Mouse (Mus musculus) MEL (cell line): ENCODE measurements at regions not wholly inside any gene's neighbourhood (a gene's known extent, or its start where the extent isn't known, plus 50 kb on each side); places are given as distances from the start of the nearest gene placed in this dataset.

Source experiments
- DNase-seq: peaks from one replicate; pipeline ENCODE4 v3.0.0; 2011; ENCODE audit warnings: low read depth, low spot score
- H3K27ac ChIP-seq: 2 replicates; pipeline ENCODE4 v1.5.1; 2012; ENCODE audit warnings: low read depth, mild to moderate bottlenecking, control low read depth, low read length, moderate library complexity; ENCODE audit not compliant: control insufficient read depth
- H3K27me3 ChIP-seq, 2 experiments: fragments of 150-350 bp in 1 of 2; sonication (generic) in 1 of 2; 2 replicates each; pipeline ENCODE4 v1.6.1; 2012; ENCODE audit warnings: low read length in 2 of 2, mild to moderate bottlenecking in 2 of 2, improper control_type of control experiment in 1 of 2, moderate library complexity in 1 of 2; ENCODE audit not compliant: insufficient read depth in 2 of 2, control insufficient read depth in 1 of 2
- H3K36me3 ChIP-seq, 2 experiments: 2 replicates each; pipeline ENCODE4 v1.6.1; 2012 to 2014; ENCODE audit warnings: low read length in 2 of 2, improper control_type of control experiment in 1 of 2, inconsistent platforms in 1 of 2, mild to moderate bottlenecking in 1 of 2; ENCODE audit not compliant: insufficient read depth in 2 of 2, control insufficient read depth in 1 of 2
- H3K4me1 ChIP-seq, 2 experiments: fragments of 150-350 bp in 1 of 2; sonication (generic) in 1 of 2; 2 replicates each; pipeline ENCODE4 v1.6.1; 2012; ENCODE audit warnings: low read length in 2 of 2, improper control_type of control experiment in 1 of 2, mild to moderate bottlenecking in 1 of 2; ENCODE audit not compliant: insufficient read depth in 2 of 2, control insufficient read depth in 1 of 2
- H3K4me3 ChIP-seq, 2 experiments: fragments of 150-350 bp in 1 of 2; sonication (generic) in 1 of 2; 2 replicates each; pipeline ENCODE4 v1.5.1; 2012; ENCODE audit warnings: low read depth in 2 of 2, low read length in 2 of 2, mild to moderate bottlenecking in 2 of 2, moderate library complexity in 2 of 2, control low read depth in 1 of 2, improper control_type of control experiment in 1 of 2; ENCODE audit not compliant: control insufficient read depth in 1 of 2, insufficient read depth in 1 of 2
- H3K79me2 ChIP-seq: 2 replicates; pipeline ENCODE4 v1.6.1; 2012; ENCODE audit warnings: mild to moderate bottlenecking, low read length, moderate library complexity; ENCODE audit not compliant: control insufficient read depth, poor library complexity, insufficient read depth
- H3K9ac ChIP-seq: 2 replicates; pipeline ENCODE4 v1.6.1; 2012; ENCODE audit warnings: low read depth, mild to moderate bottlenecking, control low read depth, low read length, moderate library complexity; ENCODE audit not compliant: control insufficient read depth, poor library complexity, severe bottlenecking
- H3K9me3 ChIP-seq: fragments of 150-350 bp; sonication (generic); replicated peaks from 2 replicates; pipeline ENCODE4 v1.6.1; 2012; ENCODE audit warnings: mild to moderate bottlenecking, low read length, improper control_type of control experiment, moderate library complexity; ENCODE audit not compliant: insufficient read depth
- BHLHE40 ChIP-seq: IDR thresholded peaks from 2 replicates; pipeline ENCODE4 v1.6.1; 2012; ENCODE audit warnings: low read depth, mild to moderate bottlenecking, inconsistent platforms, low read length, improper control_type of control experiment, borderline replicate concordance
- ELF1 ChIP-seq: IDR thresholded peaks from 2 replicates; pipeline ENCODE4 v1.6.1; 2014; ENCODE audit warnings: low read depth, mild to moderate bottlenecking, inconsistent platforms, low read length, improper control_type of control experiment, moderate library complexity
- EP300 ChIP-seq, 2 experiments: IDR thresholded peaks; 2 replicates each; pipeline ENCODE4 v1.6.1; 2011; ENCODE audit warnings: improper control_type of control experiment in 2 of 2, low read length in 2 of 2, low read depth in 1 of 2, mild to moderate bottlenecking in 1 of 2
- ETS1 ChIP-seq: IDR thresholded peaks from 2 replicates; pipeline ENCODE4 v1.6.1; 2012; ENCODE audit warnings: low read depth, mild to moderate bottlenecking, inconsistent platforms, low read length, improper control_type of control experiment, moderate library complexity
- GATA1 ChIP-seq: IDR thresholded peaks from 2 replicates; pipeline ENCODE4 v1.6.1; 2011; ENCODE audit warnings: low read depth, low read length, improper control_type of control experiment
- HCFC1 ChIP-seq: IDR thresholded peaks from 2 replicates; pipeline ENCODE4 v1.6.1; 2012; ENCODE audit warnings: low read depth, mild to moderate bottlenecking, inconsistent platforms, low read length, improper control_type of control experiment, moderate library complexity
- JUND ChIP-seq: IDR thresholded peaks from 2 replicates; pipeline ENCODE4 v1.6.1; 2011; ENCODE audit warnings: low read depth, mild to moderate bottlenecking, improper control_type of control experiment, low read length
- KAT2A ChIP-seq: conservative IDR thresholded peaks from 2 replicates; pipeline ENCODE4 v1.6.1; 2012; ENCODE audit warnings: low read depth, low read length, improper control_type of control experiment, inconsistent platforms
- MAX ChIP-seq: IDR thresholded peaks from 2 replicates; pipeline ENCODE4 v1.6.1; 2011; ENCODE audit warnings: low read length, improper control_type of control experiment
- MAZ ChIP-seq: IDR thresholded peaks from 2 replicates; pipeline ENCODE4 v1.6.1; 2012; ENCODE audit warnings: low read depth, mild to moderate bottlenecking, inconsistent platforms, low read length, improper control_type of control experiment
- POLR2AphosphoS5 ChIP-seq: IDR thresholded peaks from 2 replicates; pipeline ENCODE4 v1.6.1; 2012; ENCODE audit warnings: low read depth, borderline replicate concordance, mild to moderate bottlenecking, inconsistent platforms, low read length, moderate library complexity, mixed read lengths
- RAD21 ChIP-seq: IDR thresholded peaks from 2 replicates; pipeline ENCODE4 v1.6.1; 2011; ENCODE audit warnings: mild to moderate bottlenecking, low read depth, low read length, improper control_type of control experiment
- RCOR1 ChIP-seq: IDR thresholded peaks from 2 replicates; pipeline ENCODE4 v1.6.1; 2012; ENCODE audit warnings: low read depth, mild to moderate bottlenecking, inconsistent platforms, low read length, improper control_type of control experiment
- SMC3 ChIP-seq: IDR thresholded peaks from 2 replicates; pipeline ENCODE4 v1.6.1; 2011; ENCODE audit warnings: low read depth, low read length, improper control_type of control experiment
- TBP ChIP-seq: IDR thresholded peaks from 2 replicates; pipeline ENCODE4 v1.8.0; 2011; ENCODE audit warnings: low read depth, low read length, improper control_type of control experiment
- TCF12 ChIP-seq: IDR thresholded peaks from 2 replicates; pipeline ENCODE4 v1.6.1; 2014; ENCODE audit warnings: low read depth, mild to moderate bottlenecking, inconsistent platforms, low read length, improper control_type of control experiment, moderate library complexity
- UBTF ChIP-seq: IDR thresholded peaks from 2 replicates; pipeline ENCODE4 v1.6.1; 2012; ENCODE audit warnings: low read depth, mild to moderate bottlenecking, inconsistent platforms, low read length, improper control_type of control experiment, moderate library complexity, borderline replicate concordance; ENCODE audit not compliant: insufficient read depth
- USF1 ChIP-seq: IDR thresholded peaks from 2 replicates; pipeline ENCODE4 v1.6.1; 2014; ENCODE audit warnings: low read depth, mild to moderate bottlenecking, inconsistent platforms, low read length, improper control_type of control experiment, moderate library complexity
- USF2 ChIP-seq, 2 experiments: IDR thresholded peaks; 2 replicates each; pipeline ENCODE4 v1.6.1; 2011 to 2012; ENCODE audit warnings: improper control_type of control experiment in 2 of 2, low read length in 2 of 2, borderline replicate concordance in 1 of 2, inconsistent platforms in 1 of 2, low read depth in 1 of 2, mild to moderate bottlenecking in 1 of 2; ENCODE audit not compliant: insufficient read depth in 1 of 2
- ZKSCAN1 ChIP-seq: IDR thresholded peaks from 2 replicates; pipeline ENCODE4 v1.6.1; 2012; ENCODE audit warnings: low read depth, mild to moderate bottlenecking, inconsistent platforms, low read length, improper control_type of control experiment, moderate library complexity

DNA sequence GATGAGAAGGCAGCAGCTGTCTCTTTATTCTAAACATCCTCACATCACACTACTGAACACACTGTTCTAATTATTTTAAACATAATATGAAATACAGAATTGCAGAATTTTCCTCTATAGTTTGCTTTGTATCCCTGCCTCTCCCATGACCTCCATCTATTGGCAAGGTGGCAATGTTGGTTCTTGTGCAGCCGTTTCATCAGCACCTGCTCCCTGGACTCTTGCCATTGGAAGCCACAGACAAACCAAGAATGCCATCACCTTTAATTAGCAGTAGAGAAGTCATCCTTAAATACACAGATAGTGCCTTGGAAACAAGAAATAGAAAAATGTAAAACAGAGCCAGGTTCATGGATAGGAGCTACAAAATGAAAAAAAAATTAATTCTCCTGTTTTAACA lies 413.0 kb upstream of the 4930452B06Rik start:
- peaks cover 1% of the 10 kb centered on the region; the same call in 1 of the 2 replicates for H3K79me2 ChIP-seq
- no peak for DNase-seq
- H3K27ac ChIP-seq = no peak overlapping the region
- H3K9me3 ChIP-seq = no peaks in the 10 kb centered on the region
- H3K27me3 ChIP-seq = peaks cover 0 to 1% of the 10 kb centered on the region in 2 experiments; a peak in 1 of 4 replicates
- H3K4me1 ChIP-seq = no peaks in the 10 kb centered on the region
- TF ChIP-seq ZKSCAN1 = no peak
- no peak for TF ChIP-seq TCF12
- no peak for TF ChIP-seq RAD21
- no peak for TF ChIP-seq EP300 (IDR thresholded peaks at IDR 0.05; ENCODE audit: low read depth in 1 of 2, low read length in 2 of 2)
- no peak for TF ChIP-seq JUND
- TF ChIP-seq KAT2A = no peak
- TF ChIP-seq ELF1 = no peak
- TF ChIP-seq GATA1 = no peak
- TF ChIP-seq USF1 = no peak
- TF ChIP-seq MAZ = no peak
- TF ChIP-seq, all 39 proteins: peak for 0
- Histone ChIP-seq H3K4me3 (no peak overlapping the region), H3K36me3 (no peaks in the 10 kb centered on the region), H3K9ac (no peak overlapping the region)

GRCm38 (mm10) chr14:9071176-9071575 lies 405.1 kb upstream of the 4930452B06Rik start:
- Histone ChIP-seq H3K4me3 (no peak overlapping the region), H3K27ac (no peak overlapping the region), H3K4me1 (no peaks in the 10 kb centered on the region), H3K9ac (no peak overlapping the region), H3K36me3 (no peaks in the 10 kb centered on the region), H3K79me2 (peaks cover 1% of the 10 kb centered on the region; the same call in 1 of the 2 replicates), H3K9me3 (no peaks in the 10 kb centered on the region), H3K27me3 (peaks cover 0 to 1% of the 10 kb centered on the region in 2 experiments; a peak in 1 of 4 replicates)
- no peak for TF ChIP-seq KAT2A
- TF ChIP-seq BHLHE40 = no peak
- no peak for TF ChIP-seq SMC3
- TF ChIP-seq POLR2AphosphoS5 = no peak
- no peak for TF ChIP-seq EP300 (IDR thresholded peaks at IDR 0.05; ENCODE audit: low read depth in 1 of 2, low read length in 2 of 2)
- TF ChIP-seq MAX = no peak
- TF ChIP-seq MAZ = no peak
- no peak for TF ChIP-seq ETS1
- TF ChIP-seq TBP = no peak
- no peak for TF ChIP-seq USF2 (IDR thresholded peaks at IDR 0.05; ENCODE audit: borderline replicate concordance in 1 of 2, insufficient read depth in 1 of 2, low read depth in 1 of 2, low read length in 2 of 2)
- TF ChIP-seq RCOR1 = no peak
- TF ChIP-seq UBTF = no peak
- TF ChIP-seq TCF12 = no peak
- no peak for TF ChIP-seq HCFC1
- DNase-seq = no peak
